Comparison of ENCODE assay signal across 20 mouse cellular contexts in genomic region chr6:47200671-47201070, GRCm38 (mm10).
DNase-seq lines count a peak whose midpoint lies in the region; TF ChIP-seq lines count a peak whose summit lies in the region.
"Had no signal": no experiment of that assay in that cellular context is flagged by ENCODE, and none has a peak within 500 bp of the region (broad histone marks: within the 10 kb centered on the region; RNA-seq: fewer than 3 reads in every experiment).

No protein-coding gene starts in this region.

- no peaks in the 10 kb centered on the region for H3K79me2 ChIP-seq in heart, adult 2 months (replicated peaks; ENCODE audit: control insufficient read depth, insufficient read depth, low read length)

- intact Hi-C loops in heart, adult 2 months (cut with DNase I), result no loop called here
- intact Hi-C loops in left cerebral cortex, postnatal 10 days (cut with DNase I), result no loop called here

- no peaks in the 10 kb centered on the region for H3K4me1 ChIP-seq in heart, adult 2 months (ENCODE audit: control insufficient read depth, insufficient read depth, low read length)

- no peaks in the 10 kb centered on the region for H3K27me3 ChIP-seq in heart, adult 2 months (ENCODE audit: control insufficient read depth, insufficient read depth, low read length)
- H3K27me3 ChIP-seq: CH12.LX had no signal

- TF ChIP-seq POLR2A in heart, adult 2 months (IDR thresholded peaks at IDR 0.05; ENCODE audit: insufficient read depth, low read depth, low read length), result no peak

- H3K9ac ChIP-seq in heart, adult 2 months (ENCODE audit: low read depth, low read length), result no peak overlapping the region

- peak; percentile 10 for DNase-seq in cerebellum, adult 9-10 months
- DNase-seq in cerebellum, adult 18-20 months, result no peak
- peak; percentile 5 for DNase-seq in heart, adult 11 months
- DNase-seq in heart, adult 2 months, result no peak
- peak; percentile 56 for DNase-seq in retina, postnatal 1 day
- no peak for DNase-seq in retina, embryonic 14.5 days (ENCODE audit: low spot score)
- peak; percentile 85 for DNase-seq in Muller cell, postnatal 12 days (ENCODE audit: inconsistent ontology term)
- DNase-seq in left cerebral cortex, postnatal 10 days (ENCODE audit: extremely low spot score in 1 of 2, low spot score in 2 of 2), result no peak
- DNase-seq: adrenal gland, adult 2 months; adrenal gland, adult 8-10 months; adrenal gland, postnatal 10 days; adrenal gland, postnatal 14 days; adrenal gland, postnatal 25 days; adrenal gland, postnatal 36 days; B cell, adult 2 months; cerebellum, adult 11 months; cerebellum, adult 11-12 months; cerebellum, adult 2 months had no signal

- TF ChIP-seq EP300 in heart, adult 2 months (IDR thresholded peaks at IDR 0.05; ENCODE audit: insufficient read depth, low read depth, low read length), result no peak

- TF ChIP-seq CTCF in heart, adult 2 months (IDR thresholded peaks at IDR 0.05), result no peak

- no peak overlapping the region for H3K4me3 ChIP-seq in heart, adult 2 months

- no peak overlapping the region for H3K27ac ChIP-seq in heart, adult 2 months

- H3K36me3 ChIP-seq in heart, adult 2 months (ENCODE audit: control insufficient read depth, insufficient read depth, low read length), result no peaks in the 10 kb centered on the region
- H3K36me3 ChIP-seq: G1E had no signal

Comparison
In these comparisons a context has a peak if more than half of its experiments do, and no peak if none do; other contexts are left out.
1. DNase-seq: peak in cerebellum, adult 9-10 months (single experiment), heart, adult 11 months (single experiment), retina, postnatal 1 day (single experiment) and Muller cell, postnatal 12 days (single experiment); none in cerebellum, adult 18-20 months (0 of 2), heart, adult 2 months (0 of 2), retina, embryonic 14.5 days (single experiment) and left cerebral cortex, postnatal 10 days (0 of 2).